Mouse (Mus musculus): ENCODE data around the gene Dctn3. TPM values are rescaled to one million over a fixed set of nuclear protein-coding genes. Genes with fewer than 3 reads are reported as not detected.
"Not testable (repeated sequence)": the region's sequence is repeated elsewhere in the genome, so short reads cannot be mapped to it uniquely, and the experiment has no call there.

The Dctn3 gene
- polyA plus RNA-seq, 1 experiment from 2014 or later = 126 TPM

DNA sequence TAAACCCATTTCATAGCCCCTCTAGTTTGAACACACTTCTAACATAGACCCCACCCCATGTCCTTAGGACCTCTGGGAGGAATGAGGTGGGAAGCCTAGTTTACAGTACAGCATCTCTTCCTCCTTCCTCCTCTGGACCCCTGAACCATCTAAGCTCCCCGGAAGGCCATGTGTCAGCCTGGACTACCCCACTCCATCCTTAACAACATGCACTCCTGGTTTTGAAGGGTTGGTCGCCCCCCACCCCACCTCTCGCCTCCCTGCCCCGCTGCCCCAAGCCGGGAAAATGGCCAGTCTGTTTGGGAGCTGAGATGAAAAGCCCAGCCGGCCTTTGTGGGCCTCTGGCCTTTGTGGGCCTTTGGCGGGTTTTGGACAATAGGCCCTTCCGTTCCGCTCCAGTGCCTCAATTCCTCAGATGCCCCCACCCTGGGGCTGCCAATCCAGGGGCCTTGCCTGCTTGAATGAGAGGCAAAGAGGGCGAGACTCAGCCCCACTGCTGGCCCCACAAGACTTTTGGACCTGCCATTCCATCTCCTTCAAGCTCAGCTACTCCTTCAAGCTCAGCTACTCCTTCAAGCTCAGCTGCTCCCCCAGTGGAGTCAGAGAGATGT is 37.0 kb downstream of the Dctn3 start:
- not testable (repeated sequence) for ATAC-seq (replicated peaks; ENCODE audit: insufficient number of reproducible peaks, low FRiP score, low TSS enrichment); H3K4me2 ChIP-seq; H3K9ac ChIP-seq (ENCODE audit: low read depth, low read length); H3K4me1 ChIP-seq (ENCODE audit: control insufficient read depth, insufficient read depth, low read length); H3K27me3 ChIP-seq (ENCODE audit: control insufficient read depth, insufficient read depth, low read length); H3K36me3 ChIP-seq (ENCODE audit: control insufficient read depth, insufficient read depth, low read length); H3K27ac ChIP-seq (ENCODE audit: low read depth, low read length); H3K9me3 ChIP-seq (replicated peaks; ENCODE audit: control insufficient read depth, low read length); H3K4me3 ChIP-seq (ENCODE audit: low read depth, low read length)
- WGBS (ENCODE audit: insufficient replicate concordance) = 57% methylated on average over 9 of the region's 10 CpGs

DNA sequence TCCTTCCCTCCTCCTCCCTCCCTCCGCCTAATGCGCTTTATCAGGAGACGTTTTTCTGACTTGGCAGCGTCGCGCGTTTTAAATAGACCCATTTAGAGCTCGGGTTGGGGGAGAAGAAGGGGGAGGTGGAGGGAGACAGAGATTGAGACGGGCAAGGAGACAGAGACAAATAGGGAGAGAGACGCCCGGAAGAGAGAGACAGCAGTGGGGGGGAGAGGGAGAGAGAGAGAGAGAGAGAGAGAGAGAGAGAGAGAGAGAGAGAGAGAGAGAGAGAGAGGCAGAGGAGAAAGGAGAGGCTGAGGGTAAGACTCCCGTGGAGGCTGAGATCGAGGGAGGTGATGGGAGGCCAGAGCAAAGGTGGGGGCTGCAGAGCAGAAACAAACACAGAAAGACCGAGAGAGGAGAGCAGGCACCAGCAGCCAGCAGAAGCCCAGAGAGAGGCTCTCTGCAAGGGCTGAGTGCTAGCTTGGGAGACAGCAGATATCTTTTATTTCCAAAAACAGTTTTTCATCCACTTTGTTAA is 38.0 kb downstream of the Dctn3 start:
- H3K4me2 ChIP-seq; H3K4me3 ChIP-seq (ENCODE audit: low read depth, low read length); H3K9me3 ChIP-seq (replicated peaks; ENCODE audit: control insufficient read depth, low read length); H3K27ac ChIP-seq (ENCODE audit: low read depth, low read length); ATAC-seq (replicated peaks; ENCODE audit: insufficient number of reproducible peaks, low FRiP score, low TSS enrichment); H3K9ac ChIP-seq (ENCODE audit: low read depth, low read length); H3K27me3 ChIP-seq (ENCODE audit: control insufficient read depth, insufficient read depth, low read length); H3K36me3 ChIP-seq (ENCODE audit: control insufficient read depth, insufficient read depth, low read length): not testable (repeated sequence)
- WGBS (ENCODE audit: insufficient replicate concordance) = 0% methylated on average over 13 of the region's 14 CpGs
- H3K4me1 ChIP-seq (ENCODE audit: control insufficient read depth, insufficient read depth, low read length) = peaks cover 11% of the 10 kb centered on the region

GRCm38 (mm10) chr4:41684131-41684930 is 38.6 kb downstream of the Dctn3 start:
- H3K4me1 ChIP-seq (ENCODE audit: control insufficient read depth, insufficient read depth, low read length) = peaks cover 17% of the 10 kb centered on the region
- not testable (repeated sequence) for H3K9me3 ChIP-seq (replicated peaks; ENCODE audit: control insufficient read depth, low read length); H3K9ac ChIP-seq (ENCODE audit: low read depth, low read length); H3K36me3 ChIP-seq (ENCODE audit: control insufficient read depth, insufficient read depth, low read length); H3K27ac ChIP-seq (ENCODE audit: low read depth, low read length); H3K27me3 ChIP-seq (ENCODE audit: control insufficient read depth, insufficient read depth, low read length)
- 2% methylated on average over 21 of the region's 27 CpGs for WGBS (ENCODE audit: insufficient replicate concordance)
- H3K4me2 ChIP-seq = peak overlapping the region; percentile 46
- H3K4me3 ChIP-seq (ENCODE audit: low read depth, low read length) = peak overlapping the region; percentile 22; the same call in 1 of the 2 replicates
- 0 out of 2 replicates have a peak, but pooled peaks have one; percentile 14 for ATAC-seq (replicated peaks; ENCODE audit: insufficient number of reproducible peaks, low FRiP score, low TSS enrichment)

- not testable (repeated sequence) for H3K9me3 ChIP-seq (replicated peaks; ENCODE audit: control insufficient read depth, low read length); H3K27me3 ChIP-seq (ENCODE audit: control insufficient read depth, insufficient read depth, low read length); H3K4me3 ChIP-seq (ENCODE audit: low read depth, low read length); H3K9ac ChIP-seq (ENCODE audit: low read depth, low read length); H3K27ac ChIP-seq (ENCODE audit: low read depth, low read length); H3K36me3 ChIP-seq (ENCODE audit: control insufficient read depth, insufficient read depth, low read length)
- 0% methylated on average over 2 of the region's 27 CpGs for whole genome bisulfite sequencing (ENCODE audit: insufficient replicate concordance)
- Histone ChIP-seq H3K4me1 (ENCODE audit: control insufficient read depth, insufficient read depth, low read length) (peaks cover 28% of the 10 kb centered on the region), H3K4me2 (peak overlapping the region; percentile 40)
- ATAC-seq (replicated peaks; ENCODE audit: insufficient number of reproducible peaks, low FRiP score, low TSS enrichment) = peak; percentile 52; the same call in 1 of the 2 replicates
These were observed 39.7 kb downstream of the Dctn3 start for GRCm38 (mm10) chr4:41683303-41683702.

DNA sequence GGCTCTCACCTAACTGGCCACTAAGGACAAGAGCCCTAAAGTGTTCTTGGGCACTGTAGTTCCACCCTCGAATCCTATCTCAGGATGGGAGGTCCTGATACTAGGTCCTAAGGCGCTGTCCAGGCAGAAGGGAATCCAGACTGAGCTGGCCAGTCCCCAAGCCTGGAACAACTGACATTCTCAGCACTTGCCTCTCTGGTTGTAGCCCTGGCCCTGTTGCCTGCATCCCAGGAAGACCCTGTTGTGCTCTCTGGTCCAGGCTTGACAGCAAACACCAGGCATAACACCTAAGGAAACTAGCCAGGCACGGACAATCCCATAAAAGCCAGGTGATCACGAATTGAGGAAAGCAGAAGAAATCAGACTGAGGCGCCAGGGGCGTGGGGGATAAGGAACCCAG is 40.2 kb downstream of the Dctn3 start:
- no peak overlapping the region; the same call in 1 of the 2 replicates for H3K4me2 ChIP-seq

DNA sequence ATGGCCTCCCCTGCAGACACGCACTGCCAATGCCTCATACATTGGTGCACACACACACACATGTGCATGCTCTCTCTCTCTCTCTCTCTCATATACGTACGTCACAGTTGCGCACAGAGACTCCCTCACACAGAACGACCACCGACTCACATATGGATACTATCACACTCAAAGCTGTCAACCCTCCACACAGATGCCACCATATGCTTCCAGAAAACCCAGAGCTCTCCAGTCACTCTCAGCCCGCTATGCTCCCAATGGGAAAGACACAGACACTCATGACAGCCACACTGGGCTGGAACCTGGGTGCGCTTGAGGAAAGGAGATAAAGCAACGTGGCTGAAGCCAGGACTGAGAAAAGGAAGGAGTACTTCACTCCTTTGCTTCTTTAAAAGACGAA is 41.0 kb downstream of the Dctn3 start:
- H3K4me1 ChIP-seq (ENCODE audit: control insufficient read depth, insufficient read depth, low read length) = peaks cover 35% of the 10 kb centered on the region
- H3K27me3 ChIP-seq (ENCODE audit: control insufficient read depth, insufficient read depth, low read length) = peaks cover 3% of the 10 kb centered on the region
- H3K36me3 ChIP-seq (ENCODE audit: control insufficient read depth, insufficient read depth, low read length) = no peaks in the 10 kb centered on the region
- H3K9me3 ChIP-seq (replicated peaks; ENCODE audit: control insufficient read depth, low read length) = no peaks in the 10 kb centered on the region
- ATAC-seq (replicated peaks; ENCODE audit: insufficient number of reproducible peaks, low FRiP score, low TSS enrichment) = no peak
- H3K4me3 ChIP-seq (ENCODE audit: low read depth, low read length) = no peak overlapping the region
- H3K4me2 ChIP-seq = no peak overlapping the region
- 56% methylated on average over 10 of the region's 10 CpGs for WGBS (ENCODE audit: insufficient replicate concordance)
- H3K27ac ChIP-seq (ENCODE audit: low read depth, low read length) = no peak overlapping the region
- H3K9ac ChIP-seq (ENCODE audit: low read depth, low read length) = no peak overlapping the region

More for the DNA sequence above, 40.2 kb downstream of the Dctn3 start:
- H3K9me3 ChIP-seq (replicated peaks; ENCODE audit: control insufficient read depth, low read length) = no peaks in the 10 kb centered on the region
- no peaks in the 10 kb centered on the region for H3K36me3 ChIP-seq (ENCODE audit: control insufficient read depth, insufficient read depth, low read length)
- H3K9ac ChIP-seq (ENCODE audit: low read depth, low read length) = no peak overlapping the region
- peaks cover 31% of the 10 kb centered on the region for H3K4me1 ChIP-seq (ENCODE audit: control insufficient read depth, insufficient read depth, low read length)
- no peak overlapping the region for H3K4me3 ChIP-seq (ENCODE audit: low read depth, low read length)
- no peak for ATAC-seq (replicated peaks; ENCODE audit: insufficient number of reproducible peaks, low FRiP score, low TSS enrichment)
- H3K27me3 ChIP-seq (ENCODE audit: control insufficient read depth, insufficient read depth, low read length) = peaks cover 2% of the 10 kb centered on the region
- 9% methylated on average over 6 of the region's 6 CpGs for WGBS (ENCODE audit: insufficient replicate concordance)
- no peak overlapping the region for H3K27ac ChIP-seq (ENCODE audit: low read depth, low read length)

DNA sequence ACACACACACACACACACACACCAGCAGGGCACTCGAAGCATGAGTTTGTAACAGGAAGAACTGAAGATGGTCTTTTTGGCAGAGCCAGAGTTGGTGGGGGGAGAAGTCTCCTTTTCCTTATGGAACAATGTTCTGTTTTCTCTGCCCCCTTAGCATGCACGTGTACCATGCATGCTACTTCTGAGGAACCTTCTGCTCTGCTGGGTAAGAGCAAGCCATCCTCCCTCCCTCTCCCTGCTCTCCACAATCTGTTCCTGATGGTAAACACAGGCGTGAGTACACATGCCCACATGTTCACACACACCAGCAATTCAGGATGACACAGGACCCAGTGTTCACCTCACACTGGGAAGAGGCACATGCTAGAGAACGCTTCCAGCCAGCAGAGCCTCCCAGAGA is 41.8 kb downstream of the Dctn3 start:
- Histone ChIP-seq H3K27ac (ENCODE audit: low read depth, low read length) (no peak overlapping the region), H3K27me3 (ENCODE audit: control insufficient read depth, insufficient read depth, low read length) (peaks cover 7% of the 10 kb centered on the region), H3K36me3 (ENCODE audit: control insufficient read depth, insufficient read depth, low read length) (no peaks in the 10 kb centered on the region), H3K4me3 (ENCODE audit: low read depth, low read length) (no peak overlapping the region), H3K4me2 (no peak overlapping the region), H3K9ac (ENCODE audit: low read depth, low read length) (no peak overlapping the region), H3K4me1 (ENCODE audit: control insufficient read depth, insufficient read depth, low read length) (peaks cover 43% of the 10 kb centered on the region), H3K9me3 (replicated peaks; ENCODE audit: control insufficient read depth, low read length) (no peaks in the 10 kb centered on the region)
- ATAC-seq (replicated peaks; ENCODE audit: insufficient number of reproducible peaks, low FRiP score, low TSS enrichment) = no peak
- 78% methylated on average over 4 of the region's 4 CpGs for WGBS (ENCODE audit: insufficient replicate concordance)

DNA sequence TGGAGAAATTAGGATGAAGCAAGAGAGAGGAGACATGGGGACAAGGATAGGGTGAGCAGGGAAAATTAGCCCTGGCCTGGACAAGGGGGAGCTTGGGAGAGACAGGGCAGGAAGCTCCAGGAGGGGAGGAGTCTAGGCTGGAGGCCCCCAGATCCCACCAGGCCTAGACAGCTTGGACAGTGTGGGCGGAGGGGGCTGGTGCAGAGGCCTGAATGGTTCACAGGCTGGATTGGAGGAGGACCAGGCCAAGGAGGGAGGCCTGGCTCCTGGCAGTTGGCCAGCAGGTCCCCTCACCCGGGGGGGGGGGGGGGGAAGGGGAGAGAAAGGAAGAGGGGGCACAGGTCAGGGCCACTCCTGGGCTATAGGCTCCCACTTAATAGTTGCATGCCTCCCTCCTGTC is 43.7 kb downstream of the Dctn3 start:
- H3K4me1 ChIP-seq (ENCODE audit: control insufficient read depth, insufficient read depth, low read length) = peaks cover 49% of the 10 kb centered on the region
- no peak overlapping the region for H3K27ac ChIP-seq (ENCODE audit: low read depth, low read length)
- 48% methylated on average over 2 of the region's 2 CpGs for WGBS (ENCODE audit: insufficient replicate concordance)
- H3K9me3 ChIP-seq (replicated peaks; ENCODE audit: control insufficient read depth, low read length) = no peaks in the 10 kb centered on the region
- no peak overlapping the region for H3K4me3 ChIP-seq (ENCODE audit: low read depth, low read length)
- no peak overlapping the region for H3K4me2 ChIP-seq
- 0 out of 2 replicates have a peak overlapping the region, but pooled peaks have one; percentile 31 for H3K9ac ChIP-seq (ENCODE audit: low read depth, low read length)
- H3K27me3 ChIP-seq (ENCODE audit: control insufficient read depth, insufficient read depth, low read length) = peaks cover 13% of the 10 kb centered on the region
- no peak; the same call in 1 of the 2 replicates for ATAC-seq (replicated peaks; ENCODE audit: insufficient number of reproducible peaks, low FRiP score, low TSS enrichment)
- H3K36me3 ChIP-seq (ENCODE audit: control insufficient read depth, insufficient read depth, low read length) = no peaks in the 10 kb centered on the region
